Mouse (Mus musculus): ENCODE results near the gene Gm21915.

The Gm21915 gene

GRCm38 (mm10) chr9:40717182-40717874, 46.9 kb downstream of the Gm21915 start:
- DNase-seq (ENCODE audit: low read depth), result no peak

GRCm38 (mm10) chr9:40717875-40718185, 47.4 kb downstream of the Gm21915 start:
- DNase-seq (ENCODE audit: low read depth), result no peak

Data from NIH3T3 (cell line).